Mouse (Mus musculus) midbrain, embryonic 10.5 days (tissue): ENCODE results near the gene Nbeal2. TPM values are rescaled to one million over a fixed set of nuclear protein-coding genes. Genes with fewer than 3 reads are reported as not detected.

Source experiments
- DNase-seq: peaks from one replicate; pipeline ENCODE4 v3.0.0-alpha.2; 2017; ENCODE audit warnings: low spot score
- H3K27ac ChIP-seq: fragments of 300-500 bp; sonication (generic); replicated peaks from 2 replicates; pipeline ENCODE4 v1.5.1; 2016; ENCODE audit warnings: mild to moderate bottlenecking
- H3K27me3 ChIP-seq: fragments of 300-500 bp; sonication (generic); 2 replicates; pipeline ENCODE4 v1.6.1; 2016; ENCODE audit warnings: low read depth, mild to moderate bottlenecking; ENCODE audit not compliant: poor library complexity, severe bottlenecking
- H3K36me3 ChIP-seq: fragments of 300-500 bp; sonication (generic); 2 replicates; pipeline ENCODE4 v1.6.1; 2016; ENCODE audit warnings: mild to moderate bottlenecking, moderate library complexity
- H3K4me1 ChIP-seq: fragments of 300-500 bp; sonication (generic); 2 replicates; pipeline ENCODE4 v1.6.1; 2016
- H3K4me3 ChIP-seq: fragments of 300-500 bp; sonication (generic); 2 replicates; pipeline ENCODE4 v1.5.1; 2016; ENCODE audit warnings: mild to moderate bottlenecking, moderate library complexity
- H3K9me3 ChIP-seq: fragments of 300-500 bp; sonication (generic); replicated peaks from 2 replicates; pipeline ENCODE4 v1.6.1; 2016; ENCODE audit warnings: mild to moderate bottlenecking
- WGBS: fragments of 180-500 bp; shearing (Covaris S2); methylation state at CpG from one replicate; pipeline ENCODE4 v1.1.7; 2016; 5-methylcytosine and 5-hydroxymethylcytosine counted together
- microRNA-seq: library from miRNA; unstranded; fragments of <30 nt; microRNA quantifications from one replicate; pipeline ENCODE4, GENCODE M21; 2017
- polyA plus RNA-seq: library from polyadenylated mRNA; unstranded; fragments of >200 nt; fragmentation: Nextera tagmentation; extraction: Ambion mirVana; gene quantifications from 2 replicates; pipeline ENCODE4 v1.2.1, GENCODE M21; 2016

Gene Nbeal2
- polyA plus RNA-seq, 1 experiment from 2014 or later, result 1.3 TPM

DNA sequence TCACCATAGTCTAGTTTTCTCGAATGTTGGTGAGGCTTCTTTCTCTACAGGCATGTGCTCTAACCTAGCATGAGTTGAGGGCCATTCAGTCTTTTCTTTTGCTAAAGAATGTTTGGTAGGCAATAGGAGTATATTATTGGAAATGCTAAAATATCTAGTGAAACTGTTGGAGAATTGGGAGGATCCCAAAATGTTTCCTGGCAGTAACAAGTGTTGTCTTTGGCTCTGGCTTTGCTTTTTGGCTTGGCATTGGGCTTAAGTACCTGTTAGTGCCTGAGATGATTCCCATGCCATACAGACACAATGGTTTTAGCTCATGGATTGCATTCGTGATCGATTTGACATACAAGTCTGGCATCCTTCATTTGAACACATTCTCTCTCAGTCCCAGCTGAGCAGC is 42.5 kb downstream of the Nbeal2 start:
- no peak overlapping the region for H3K27ac ChIP-seq
- no peaks in the 10 kb centered on the region for H3K9me3 ChIP-seq
- WGBS, result 92% methylated on average over 3 of the region's 3 CpGs
- DNase-seq, result no peak
- no peaks in the 10 kb centered on the region for H3K27me3 ChIP-seq
- H3K4me1 ChIP-seq, result no peaks in the 10 kb centered on the region
- no peak overlapping the region for H3K4me3 ChIP-seq
- H3K36me3 ChIP-seq, result peaks cover 90% of the 10 kb centered on the region

GRCm38 (mm10) chr9:110583521-110583920 is 70.4 kb downstream of the Nbeal2 start:
- Histone ChIP-seq H3K36me3 (peaks cover 57% of the 10 kb centered on the region), H3K4me1 (no peaks in the 10 kb centered on the region), H3K27me3 (no peaks in the 10 kb centered on the region), H3K4me3 (no peak overlapping the region), H3K9me3 (no peaks in the 10 kb centered on the region), H3K27ac (no peak overlapping the region)
- DNase-seq, result no peak
- WGBS, result 100% methylated on average over 1 of the region's 1 CpGs

DNA sequence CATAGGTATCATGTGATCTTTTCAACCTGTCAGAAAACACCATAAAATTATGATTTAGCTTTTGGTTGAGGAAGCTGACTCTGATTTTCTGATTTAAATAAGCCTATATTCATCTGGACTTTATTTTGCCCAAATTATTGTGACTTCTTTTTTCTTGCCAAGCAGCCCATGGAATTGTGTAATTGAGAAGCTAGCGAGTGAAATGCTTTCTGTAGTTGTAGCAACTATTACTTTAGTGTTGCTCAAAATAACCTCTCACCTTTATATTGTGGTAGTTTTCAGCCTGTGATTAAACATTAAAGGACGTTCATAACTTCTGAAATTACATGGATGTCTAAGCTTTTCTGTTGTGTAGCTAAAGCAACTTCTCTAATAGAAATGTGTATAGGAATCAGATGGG is 71.8 kb downstream of the Nbeal2 start:
- DNase-seq, result no peak
- H3K9me3 ChIP-seq, result no peaks in the 10 kb centered on the region
- H3K4me1 ChIP-seq, result no peaks in the 10 kb centered on the region
- H3K27me3 ChIP-seq, result no peaks in the 10 kb centered on the region
- H3K36me3 ChIP-seq, result peaks cover 63% of the 10 kb centered on the region
- 96% methylated on average over 2 of the region's 2 CpGs for WGBS
- no peak overlapping the region for H3K27ac ChIP-seq
- no peak overlapping the region for H3K4me3 ChIP-seq

Small RNA genes within 50 kb of the gene (microRNA-seq; reads per million reads assigned to microRNA genes)
- not detected for gene Mir8107

Other genes starting within 250 kb of the Nbeal2 start
- 14.2 and 16.6 TPM in 2 replicates for gene Ptpn23, start 245.9 kb downstream of the Nbeal2 start, polyA plus RNA-seq
- 0.12 TPM in 1 of 2 replicates, not detected in the other for gene Ngp, start 234.4 kb downstream of the Nbeal2 start, polyA plus RNA-seq
- 9.1 and 10.8 TPM in 2 replicates for gene Klhl18, start 177.5 kb downstream of the Nbeal2 start, polyA plus RNA-seq
- 1.1 and 1.3 TPM in 2 replicates for gene Kif9, start 177.2 kb downstream of the Nbeal2 start, polyA plus RNA-seq
- 31.5 and 34.0 TPM in 2 replicates for gene Setd2, start 121.6 kb downstream of the Nbeal2 start, polyA plus RNA-seq
- gene Nradd, start 29.7 kb downstream of the Nbeal2 start, polyA plus RNA-seq, result 36.8 and 45.4 TPM in 2 replicates
- 176 and 189 TPM in 2 replicates for gene Ccdc12, start 2.3 kb upstream of the Nbeal2 start, polyA plus RNA-seq
- gene Myl3, start 87.7 kb upstream of the Nbeal2 start, polyA plus RNA-seq, result 0.36 and 0.51 TPM in 2 replicates
- 30.9 and 33.9 TPM in 2 replicates for gene Pth1r, start 93.0 kb upstream of the Nbeal2 start, polyA plus RNA-seq
- not detected in 2 replicates for gene Prss42, start 144.0 kb upstream of the Nbeal2 start, polyA plus RNA-seq
- not detected in 2 replicates for gene Prss44, start 159.8 kb upstream of the Nbeal2 start, polyA plus RNA-seq
- not detected in 2 replicates for gene Prss43, start 172.5 kb upstream of the Nbeal2 start, polyA plus RNA-seq
- gene Prss45, start 180.4 kb upstream of the Nbeal2 start, polyA plus RNA-seq, result not detected in 2 replicates
- gene Prss46, start 190.3 kb upstream of the Nbeal2 start, polyA plus RNA-seq, result not detected in 2 replicates
- 0.35 and 0.85 TPM in 2 replicates for gene Prss50, start 203.8 kb upstream of the Nbeal2 start, polyA plus RNA-seq
- gene Als2cl, start 225.7 kb upstream of the Nbeal2 start, polyA plus RNA-seq, result 0.78 and 0.83 TPM in 2 replicates
- gene Tmie, start 226.0 kb upstream of the Nbeal2 start, polyA plus RNA-seq, result 0.06 and 0.11 TPM in 2 replicates